Mouse (Mus musculus): ENCODE measurements around the gene Yeats4.
"Not testable (repeated sequence)": the region's sequence is repeated elsewhere in the genome, so short reads cannot be mapped to it uniquely, and the experiment has no call there.

The Yeats4 gene

DNA sequence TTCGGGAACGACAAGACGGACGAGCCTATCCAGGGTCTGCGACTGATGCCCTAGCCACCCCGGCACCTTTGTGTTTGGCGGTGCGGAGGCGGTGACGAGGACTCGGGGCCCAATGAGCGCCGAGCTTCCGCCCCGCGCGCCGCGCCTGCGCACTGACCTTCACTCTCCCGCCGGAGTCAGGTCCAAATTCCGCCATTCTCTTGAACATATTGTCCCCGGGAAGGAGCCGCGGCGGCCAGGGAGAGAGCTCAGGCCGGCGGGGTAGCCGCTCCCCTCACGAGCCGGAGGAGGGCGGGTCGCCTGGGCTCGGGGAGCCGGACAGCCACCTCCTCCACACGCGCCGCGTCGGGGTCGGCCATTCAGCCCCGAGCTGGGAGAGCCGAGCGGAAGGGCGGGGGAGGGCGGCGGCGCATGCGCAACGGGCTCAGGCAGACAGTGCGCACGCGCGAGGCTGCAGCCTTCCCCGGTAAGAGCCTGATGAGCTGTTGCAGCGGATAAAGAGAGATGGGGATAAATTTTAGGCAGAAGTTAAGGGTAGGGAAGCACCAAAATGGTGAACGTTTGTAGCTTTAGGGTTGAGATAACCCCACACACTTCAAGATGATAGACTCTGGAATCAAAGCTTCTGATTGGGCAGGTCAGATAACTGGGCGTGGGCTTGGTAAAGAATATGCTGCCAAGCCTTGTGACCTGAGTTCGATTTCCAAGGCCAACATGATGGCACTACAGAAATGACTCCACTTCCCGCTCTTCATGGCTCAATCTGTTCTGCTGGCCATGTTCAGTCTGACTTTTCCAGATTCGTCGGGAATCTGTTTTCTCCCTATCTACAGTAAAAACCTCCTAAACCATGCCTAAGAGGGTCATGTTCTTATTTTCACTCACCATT lies at the start of gene Yeats4:
Gene Yeats4, minus strand, starts transcription at position 406 of the 889 bp plus-strand sequence.
- DNase-seq (ENCODE audit: low spot score in 2 of 2) = peak; percentile 91 to 96

DNA sequence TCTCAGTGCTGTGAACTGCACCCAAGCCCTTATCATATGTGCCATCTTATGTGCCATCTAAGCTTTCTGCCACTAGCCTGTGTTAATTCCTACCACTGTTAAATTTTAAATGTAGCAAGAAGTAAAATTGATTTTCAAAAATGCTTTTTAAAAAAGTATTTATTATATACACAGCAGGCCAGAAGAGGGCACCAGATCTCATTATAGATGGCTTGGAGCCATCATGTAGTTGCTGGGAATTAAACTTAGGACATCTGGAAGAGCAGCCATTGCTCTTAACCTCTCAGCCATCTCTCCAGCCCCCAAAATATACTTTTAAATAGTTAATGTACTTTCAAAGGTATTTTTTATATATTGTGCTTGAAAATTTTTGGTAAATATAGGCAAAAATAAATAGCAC lies 47.7 kb upstream of the Yeats4 start:
- no peak for DNase-seq (ENCODE audit: low spot score in 2 of 2)

DNA sequence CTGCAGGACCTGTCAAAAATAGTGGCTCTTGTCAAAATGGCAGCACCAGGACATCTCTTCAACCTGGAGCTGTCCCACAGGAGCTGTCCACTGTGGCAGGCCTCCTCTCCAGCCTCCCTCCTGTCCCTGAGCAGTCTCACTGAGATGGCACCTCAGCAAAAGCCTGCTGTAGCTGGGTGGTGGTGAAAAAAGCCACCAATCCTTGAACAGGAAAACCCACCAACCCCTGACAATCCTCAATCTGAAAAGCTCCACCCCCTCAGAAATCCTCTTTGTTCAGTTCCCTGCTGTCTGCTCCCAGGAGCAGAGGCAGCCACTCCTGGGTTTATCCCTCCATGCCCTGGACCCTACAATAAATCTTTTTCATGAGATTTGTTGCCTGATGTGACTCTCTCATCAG lies 35.6 kb upstream of the Yeats4 start:
- no peak for DNase-seq (ENCODE audit: low spot score in 2 of 2)

DNA sequence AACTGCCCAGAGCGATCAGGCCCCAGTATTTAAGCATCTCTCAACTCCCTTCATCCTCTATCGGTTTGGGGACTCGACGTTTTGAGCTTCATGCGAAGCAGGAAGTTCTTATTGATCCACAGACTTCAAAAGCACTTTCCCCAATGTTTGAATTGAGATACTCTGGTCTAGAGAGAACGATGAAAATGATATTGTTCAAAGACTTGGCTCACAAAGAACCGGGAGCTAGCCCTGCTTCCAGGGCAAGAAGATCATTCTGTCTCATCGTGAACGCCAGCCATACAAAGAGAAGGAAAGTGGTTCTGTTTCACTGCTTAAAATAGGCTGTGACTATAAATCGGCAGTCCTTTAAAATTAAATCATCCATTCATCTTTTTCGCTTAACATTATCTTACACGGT lies 14.3 kb upstream of the Yeats4 start, which contains the start of gene 9530003J23Rik:
Gene 9530003J23Rik, minus strand, starts transcription at position 101 of the 400 bp plus-strand sequence.
- DNase-seq (ENCODE audit: low spot score in 2 of 2) = no peak

DNA sequence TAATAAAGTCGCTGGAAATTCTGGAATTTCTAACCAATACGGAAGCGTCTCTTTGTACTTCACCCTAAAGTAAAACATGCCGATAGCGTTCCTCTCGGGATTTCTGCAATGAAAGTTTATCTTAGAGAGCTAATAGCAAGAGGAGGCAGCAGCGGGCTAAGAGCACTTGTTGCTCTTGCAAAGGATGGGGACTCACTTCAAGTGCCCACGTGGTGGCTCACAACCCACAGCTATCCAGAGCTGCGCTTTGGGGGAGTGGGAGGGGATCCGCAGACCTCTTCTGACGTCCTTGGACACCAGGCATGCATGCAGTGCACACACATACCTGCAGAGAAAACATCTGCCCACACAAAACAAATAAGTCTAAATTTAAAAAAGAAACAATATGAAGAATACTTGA lies 11.6 kb upstream of the Yeats4 start:
- DNase-seq (ENCODE audit: low spot score in 2 of 2) = no peak

DNA sequence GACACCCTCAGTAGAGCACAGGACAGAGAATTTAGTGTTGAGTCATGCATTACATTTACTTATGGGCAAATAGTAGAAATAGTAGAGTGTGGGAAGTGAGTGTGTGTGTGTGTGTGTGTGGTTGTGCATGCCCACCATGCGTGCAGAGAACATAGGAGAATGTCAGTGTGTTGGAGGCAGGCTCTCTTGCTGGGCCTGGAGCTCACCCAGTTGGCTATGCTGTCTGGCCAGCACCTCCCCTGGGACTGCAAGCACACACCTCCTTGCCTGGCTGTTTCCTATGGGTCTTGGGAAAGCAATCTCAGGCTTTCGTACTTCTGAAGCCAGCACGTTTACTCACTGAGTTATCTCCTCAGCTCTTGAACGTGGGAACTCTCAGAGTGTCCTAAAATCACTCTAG lies 10.5 kb upstream of the Yeats4 start:
- DNase-seq (ENCODE audit: low spot score in 2 of 2) = no peak

DNA sequence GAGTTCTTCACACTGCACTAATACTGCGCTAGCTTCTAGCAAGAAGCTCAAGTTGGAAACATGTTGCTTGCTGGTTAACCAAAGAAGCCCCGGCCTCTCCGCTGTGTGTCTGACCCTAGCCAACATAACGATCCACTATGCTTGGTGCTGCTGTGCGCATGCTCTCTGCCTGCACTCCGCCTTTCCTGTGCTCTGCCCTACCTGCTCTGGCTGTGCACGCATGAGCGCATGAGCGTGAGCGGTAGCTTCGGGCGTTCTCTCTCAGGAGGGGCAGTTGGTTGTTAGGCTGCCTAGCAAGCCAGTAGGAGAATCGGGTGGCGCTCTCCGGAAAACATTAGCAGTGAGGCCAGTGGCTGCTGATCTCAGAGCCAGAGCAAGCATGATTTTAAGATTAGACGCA lies 5.5 kb upstream of the Yeats4 start:
- DNase-seq (ENCODE audit: low spot score in 2 of 2) = no peak

DNA sequence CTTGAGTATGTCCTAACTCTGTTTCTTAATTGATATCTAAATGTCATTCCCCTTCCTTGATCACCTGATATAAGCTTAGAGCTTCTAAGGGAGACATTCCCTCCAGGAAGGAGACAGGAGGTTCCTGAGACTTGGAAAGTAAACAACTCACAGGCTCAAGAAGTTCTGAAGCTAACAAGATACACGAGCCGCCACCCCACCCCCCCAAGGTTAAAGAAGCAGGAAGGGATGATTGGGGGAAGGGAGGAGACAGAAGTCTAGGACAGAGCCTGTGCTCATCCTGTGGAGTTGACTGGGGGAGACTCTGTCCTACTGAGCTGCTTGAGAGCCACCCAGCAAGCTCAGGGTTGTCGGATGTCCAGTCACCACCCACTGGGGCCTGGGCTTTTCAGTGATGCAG lies 1.7 kb upstream of the Yeats4 start:
- no peak for DNase-seq (ENCODE audit: low spot score in 2 of 2)

DNA sequence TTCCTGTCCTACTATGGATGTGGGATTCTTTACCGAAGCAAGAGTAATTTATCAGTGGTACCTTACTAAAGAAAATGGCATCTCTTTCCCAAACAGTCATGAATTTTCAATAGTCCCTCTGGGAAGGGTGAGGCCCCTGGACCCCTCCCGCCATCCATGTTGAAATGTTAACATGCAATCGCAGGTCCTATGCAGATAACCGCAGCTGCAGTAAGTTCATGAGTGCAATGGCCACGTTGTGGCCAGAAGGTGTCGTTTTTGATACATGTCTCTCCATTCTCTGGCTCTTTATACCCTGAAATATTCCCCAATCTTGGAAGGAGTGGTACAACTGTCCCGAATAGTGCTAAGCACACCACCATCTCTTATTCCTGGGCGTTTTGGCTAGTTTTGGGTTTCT lies 787 bp upstream of the Yeats4 start:
- no peak for DNase-seq (ENCODE audit: low spot score in 2 of 2)

DNA sequence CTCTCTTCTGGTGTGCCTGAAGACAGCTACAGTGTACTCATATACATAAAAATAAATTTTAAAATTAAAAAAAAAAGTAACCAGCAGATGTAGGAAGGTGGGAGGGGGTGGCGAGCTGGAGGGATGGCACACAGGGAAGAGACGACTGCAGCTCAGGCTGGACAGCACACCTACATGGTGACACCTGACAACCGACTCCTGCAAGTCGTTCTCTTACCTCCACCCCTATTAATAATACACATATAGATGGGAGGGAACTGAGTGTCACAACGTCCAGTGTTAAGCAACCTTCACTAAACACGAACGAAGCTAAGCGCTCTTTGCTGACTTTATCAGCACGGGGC lies 577 bp downstream of the Yeats4 start:
- no peak for DNase-seq (ENCODE audit: low spot score in 2 of 2)

DNA sequence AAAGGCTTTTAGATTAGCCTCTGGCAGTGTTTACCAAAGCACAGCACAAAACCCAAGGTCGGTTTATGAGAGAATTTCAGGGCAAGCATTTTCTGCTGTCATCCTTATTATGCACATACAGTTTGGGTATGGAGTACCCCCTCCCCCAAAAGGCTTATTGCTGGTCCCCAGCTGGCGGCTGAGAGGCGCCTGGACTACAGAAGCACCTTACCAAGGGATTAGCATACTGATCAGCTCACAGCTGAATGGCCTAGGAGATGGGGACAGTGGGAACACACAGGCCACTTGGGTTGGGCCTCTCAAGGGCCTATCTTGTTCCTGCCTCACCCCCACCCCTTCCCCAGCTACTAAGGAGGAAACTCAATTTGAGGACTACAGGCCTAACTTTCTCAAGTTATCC lies 1.5 kb downstream of the Yeats4 start:
- DNase-seq (ENCODE audit: low spot score in 2 of 2) = no peak

DNA sequence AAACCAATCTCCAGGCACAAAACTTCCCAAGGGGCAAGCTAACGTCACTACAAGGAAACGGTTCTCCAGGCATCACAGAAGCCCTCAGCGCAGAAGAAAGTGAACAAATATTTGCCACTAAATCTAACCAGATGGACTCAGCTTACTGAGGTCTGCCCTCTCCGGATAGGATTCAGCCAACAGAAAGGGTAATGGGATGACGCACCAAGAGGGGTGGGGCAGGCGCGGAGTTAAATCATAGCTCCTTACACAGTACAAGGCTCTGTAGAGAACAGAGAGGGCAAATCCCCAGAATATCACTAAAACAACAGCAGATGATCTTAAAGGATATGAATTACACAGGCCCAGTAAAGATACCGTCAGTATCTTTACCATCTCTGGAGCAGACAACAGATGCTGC lies 6.0 kb downstream of the Yeats4 start:
- DNase-seq (ENCODE audit: low spot score in 2 of 2) = no peak

DNA sequence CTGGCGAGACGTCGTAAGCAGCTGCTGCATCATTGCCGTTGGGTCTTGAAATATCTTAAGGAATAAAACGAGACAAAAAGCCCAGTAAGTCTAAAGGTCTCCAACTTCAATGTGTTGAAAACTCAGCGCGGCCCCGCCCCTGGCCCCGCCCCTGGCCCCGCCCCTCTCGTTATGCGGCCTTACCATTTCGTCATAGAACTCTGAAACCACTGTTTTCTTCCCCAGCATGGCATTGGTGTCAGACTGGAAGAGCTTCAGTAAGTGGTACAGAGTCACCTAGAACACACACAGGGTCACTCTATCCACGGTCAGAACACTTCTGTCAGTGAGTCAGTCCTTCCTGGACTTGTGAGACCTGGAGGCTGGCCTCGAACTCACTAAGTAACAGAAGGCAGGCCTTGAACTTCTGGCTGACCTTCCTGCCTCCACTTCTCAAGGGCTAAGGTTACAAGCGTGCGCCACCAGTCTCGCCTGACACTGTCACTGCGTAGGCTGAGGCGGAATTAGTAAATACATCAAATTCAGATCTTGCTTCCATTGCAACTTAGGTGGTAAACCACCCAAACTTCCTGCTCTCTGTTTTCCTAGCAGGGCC lies 7.0 kb downstream of the Yeats4 start:
- no peak for DNase-seq (ENCODE audit: low spot score in 2 of 2)

DNA sequence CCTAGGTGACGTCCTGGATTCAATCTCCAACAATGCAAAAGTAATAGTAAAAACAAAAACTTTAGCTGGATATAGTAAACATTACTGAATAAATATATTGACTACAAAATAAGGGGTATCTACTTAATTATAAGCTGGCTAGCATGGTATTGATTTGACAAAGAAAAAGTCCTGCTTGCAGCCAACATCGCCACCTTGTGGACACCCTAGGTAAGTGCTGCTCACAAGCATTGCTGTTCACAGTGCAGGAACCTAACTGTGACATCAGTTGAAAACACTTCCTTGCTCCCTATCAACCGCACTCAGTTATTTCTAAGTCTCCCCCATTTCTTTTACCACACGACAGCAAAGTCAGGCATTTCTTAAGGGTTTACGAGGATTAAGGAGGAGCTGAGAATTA lies 7.5 kb downstream of the Yeats4 start:
- DNase-seq (ENCODE audit: low spot score in 2 of 2) = peak in 1 of 2 experiments; percentile 49

DNA sequence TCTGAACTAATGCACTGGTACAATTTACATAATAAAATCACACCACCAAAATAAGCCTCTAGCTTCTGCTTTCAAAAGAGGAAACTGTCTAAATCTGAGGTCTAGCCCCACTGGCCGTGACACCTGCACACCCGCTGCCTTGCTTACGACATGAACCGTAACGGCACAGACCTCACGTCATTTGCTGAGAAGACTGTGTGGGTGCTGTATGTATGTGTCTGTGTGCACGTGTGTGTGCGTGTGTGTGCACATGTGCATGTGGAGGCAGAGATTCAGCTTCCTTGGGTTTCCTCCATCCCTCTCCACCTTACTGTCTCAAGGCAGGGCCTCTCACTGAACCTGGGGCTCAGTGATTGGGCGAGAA lies 8.2 kb downstream of the Yeats4 start:
- DNase-seq (ENCODE audit: low spot score in 2 of 2) = no peak

DNA sequence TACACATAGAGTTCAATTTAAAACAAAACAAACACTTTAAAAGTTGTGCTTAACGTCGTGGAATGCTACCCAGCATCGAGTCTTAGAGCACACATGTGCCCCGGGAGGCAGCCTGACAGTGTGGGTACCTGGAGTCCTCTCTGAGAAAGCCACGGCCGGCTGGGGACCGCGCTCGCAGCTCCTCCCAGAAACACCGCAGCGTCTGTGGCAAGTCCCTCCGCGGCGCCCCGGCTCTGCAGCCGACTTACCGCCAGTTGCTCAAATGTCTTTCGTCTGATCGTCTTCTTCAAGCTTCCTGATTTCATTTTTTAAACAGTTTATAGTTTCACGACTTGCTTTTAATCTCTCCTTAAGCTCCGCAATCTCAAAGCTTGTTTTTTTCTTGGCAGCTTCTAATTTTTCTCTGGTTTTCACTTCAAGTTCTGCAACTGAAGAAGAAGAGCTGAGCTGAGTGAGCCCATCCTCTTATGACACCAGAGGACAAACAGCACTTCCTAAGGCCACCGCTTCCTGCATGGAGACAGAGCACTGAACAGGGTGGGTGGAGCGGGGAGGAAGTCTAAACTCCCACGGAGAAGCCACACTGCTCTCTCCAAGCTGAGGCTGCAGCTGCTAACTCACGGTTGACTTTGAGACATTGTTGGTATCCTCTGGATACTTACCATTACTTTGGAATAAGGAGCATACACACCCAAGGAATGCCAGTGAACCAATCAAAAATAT lies 8.7 kb downstream of the Yeats4 start:
- no peak for DNase-seq (ENCODE audit: low spot score in 2 of 2)

DNA sequence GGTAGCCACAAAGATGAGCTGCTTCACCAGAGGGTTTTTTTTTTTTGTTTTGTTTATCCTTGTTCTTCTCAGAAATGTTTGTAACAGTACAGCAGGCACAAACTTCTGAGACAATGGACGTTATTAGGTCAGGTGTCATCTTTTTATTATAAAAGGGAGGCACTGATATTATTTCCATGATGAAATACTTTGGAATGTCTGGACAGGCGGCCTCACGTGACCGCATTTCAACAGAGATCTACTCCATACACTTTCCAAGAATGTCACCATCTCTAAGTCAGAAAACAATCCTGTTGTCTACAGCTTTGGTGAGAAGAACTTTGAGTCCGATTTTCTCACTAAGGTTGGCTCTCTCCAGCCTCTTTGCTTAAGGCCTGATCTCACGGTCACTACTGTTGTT lies 13.3 kb downstream of the Yeats4 start:
- DNase-seq (ENCODE audit: low spot score in 2 of 2) = no peak

DNA sequence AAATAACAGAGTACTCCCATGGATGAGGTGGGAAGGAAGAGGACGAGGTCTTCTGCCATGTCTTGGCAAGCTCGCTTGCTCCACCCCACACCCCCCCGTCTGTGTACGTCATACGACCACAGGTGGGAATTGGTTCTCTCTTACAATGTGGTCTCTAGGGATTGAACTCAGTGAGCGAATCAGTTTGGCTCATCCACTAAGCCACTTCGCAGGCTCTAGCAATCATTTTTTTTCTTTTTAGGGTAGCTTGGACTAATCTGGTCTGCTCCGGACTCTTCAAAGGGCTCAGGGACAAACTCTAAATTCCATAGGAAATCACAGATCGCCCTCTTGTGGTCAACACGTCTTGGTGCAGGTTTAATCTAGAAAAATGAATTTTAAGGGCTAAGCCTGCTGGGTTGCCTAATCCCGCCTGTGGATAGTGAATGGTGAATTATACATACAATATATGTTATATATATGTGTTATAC lies 14.8 kb downstream of the Yeats4 start:
- DNase-seq (ENCODE audit: low spot score in 2 of 2) = peak in 1 of 2 experiments; percentile 18

DNA sequence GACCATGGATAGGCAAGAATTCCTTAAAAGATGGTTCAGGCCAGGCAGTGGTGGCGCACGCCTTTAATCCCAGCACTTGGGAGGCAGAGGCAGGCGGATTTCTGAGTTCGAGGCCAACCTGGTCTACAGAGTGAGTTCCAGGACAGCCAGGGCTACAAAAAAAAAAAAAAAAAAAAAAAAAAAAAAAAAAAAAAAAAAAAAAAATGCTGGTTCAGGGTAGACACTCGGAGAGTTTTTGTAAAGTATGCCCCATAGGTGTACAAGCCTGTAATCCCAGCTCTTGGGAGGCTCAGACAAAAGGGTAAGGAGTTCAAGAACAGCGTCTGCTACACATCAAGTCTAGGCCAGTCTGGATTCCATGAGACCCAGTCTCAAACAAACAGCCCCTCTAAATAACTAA lies 15.5 kb downstream of the Yeats4 start:
- not testable (repeated sequence) for DNase-seq (ENCODE audit: low spot score in 2 of 2)

DNA sequence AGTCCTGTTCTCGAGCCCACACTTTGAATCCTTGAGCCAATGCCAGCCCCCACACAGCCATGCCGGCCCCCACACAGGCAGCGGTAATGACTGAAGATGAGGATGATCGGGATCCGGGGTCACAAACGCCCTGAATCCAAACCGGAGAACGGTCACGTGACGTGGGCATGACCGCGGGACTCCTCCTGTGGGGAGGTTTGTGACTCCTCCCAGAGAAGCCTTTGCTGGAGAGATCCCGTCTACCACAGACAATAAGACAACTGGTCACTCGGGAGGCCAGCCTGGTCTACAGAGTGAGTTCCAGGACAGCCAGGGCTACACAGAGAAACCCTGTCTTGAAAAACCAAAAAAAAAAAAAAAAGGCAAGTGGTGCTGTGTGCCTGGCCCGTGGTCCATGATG lies 16.1 kb downstream of the Yeats4 start:
- DNase-seq (ENCODE audit: low spot score in 2 of 2) = no peak

DNA sequence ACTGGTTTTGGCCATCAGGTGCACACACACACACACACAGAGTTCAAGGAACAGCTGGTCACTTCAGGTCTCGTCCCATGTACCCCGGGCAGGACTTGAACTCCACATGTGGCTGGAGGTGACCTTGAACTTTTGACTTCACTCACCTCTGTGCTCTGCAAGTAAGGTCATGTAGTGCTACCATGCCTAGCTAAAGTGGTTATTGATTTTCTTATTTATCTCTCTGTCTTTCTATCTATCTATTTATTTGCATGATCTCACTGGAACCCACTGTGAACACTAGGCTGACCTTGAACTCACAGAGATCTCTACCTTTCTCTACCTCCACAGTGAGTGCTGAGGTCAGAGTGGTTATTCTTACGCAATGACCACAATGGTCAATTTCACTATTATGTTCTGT lies 18.2 kb downstream of the Yeats4 start:
- no peak for DNase-seq (ENCODE audit: low spot score in 2 of 2)

DNA sequence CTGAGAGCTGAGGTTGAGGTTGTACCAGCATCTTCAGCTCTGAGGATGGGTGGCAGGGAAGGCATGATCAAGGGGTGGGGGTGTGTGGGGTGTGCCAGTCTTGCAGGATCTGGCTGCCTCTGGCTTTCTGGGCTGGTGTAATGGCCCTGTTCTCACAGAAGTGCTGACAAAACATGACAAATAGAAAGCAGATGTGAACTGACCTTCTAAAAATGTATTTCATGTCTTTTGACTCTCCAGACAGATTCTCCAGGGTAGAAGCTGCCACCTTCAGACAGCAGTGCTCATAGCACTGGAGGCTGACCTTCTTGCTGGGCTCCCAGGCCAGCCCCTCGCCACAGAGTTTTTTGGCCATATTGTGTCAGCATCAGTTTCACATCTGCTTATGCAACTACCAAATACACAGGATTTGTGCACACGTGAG lies 20.7 kb downstream of the Yeats4 start:
- DNase-seq (ENCODE audit: low spot score in 2 of 2) = no peak

Measured in cerebellum, postnatal 4 days (tissue).